Mouse (Mus musculus) WW6 (cell line): ENCODE results near the gene Fkbp4.

ENCODE experiments used
- DNase-seq: peaks from one replicate; pipeline ENCODE4 v3.0.0-alpha.2; 2013; ENCODE audit warnings: low read depth, low spot score

The Fkbp4 gene

GRCm38 (mm10) chr6:128437288-128437687, 1.2 kb downstream of the Fkbp4 start:
- DNase-seq: no peak

GRCm38 (mm10) chr6:128436356-128437005, 2.0 kb downstream of the Fkbp4 start:
- no peak for DNase-seq

GRCm38 (mm10) chr6:128435474-128435873, 3.0 kb downstream of the Fkbp4 start:
- no peak for DNase-seq

GRCm38 (mm10) chr6:128433566-128433965, 4.9 kb downstream of the Fkbp4 start:
- no peak for DNase-seq

DNA sequence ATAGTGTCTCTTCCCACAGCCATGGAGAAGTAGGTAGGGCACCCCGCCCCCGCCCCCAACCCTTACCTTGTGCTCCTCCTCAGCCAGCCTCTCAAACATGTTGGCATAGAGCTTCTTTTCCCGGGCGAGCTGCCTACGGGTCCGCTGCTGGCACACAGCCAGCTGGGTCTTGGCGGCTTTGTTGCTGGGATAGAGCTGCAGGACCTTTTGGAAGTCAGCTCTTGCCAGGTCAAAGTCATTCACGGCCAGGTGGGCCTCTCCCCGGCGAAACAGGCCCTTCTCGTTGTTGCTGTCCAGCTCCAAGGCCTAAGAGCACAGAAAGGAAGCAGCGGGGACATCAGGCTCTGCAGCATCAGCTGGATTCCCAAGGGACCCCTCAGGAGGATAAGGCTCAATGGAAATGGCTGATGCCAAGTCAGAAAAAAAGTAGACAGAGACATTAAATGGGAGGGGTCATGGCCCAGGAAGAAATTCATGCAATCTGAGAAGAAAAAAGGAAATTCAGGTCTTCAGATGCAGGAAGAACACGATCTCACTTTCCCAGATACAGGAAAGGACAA, 6.0 kb downstream of the Fkbp4 start:
- no peak for DNase-seq

DNA sequence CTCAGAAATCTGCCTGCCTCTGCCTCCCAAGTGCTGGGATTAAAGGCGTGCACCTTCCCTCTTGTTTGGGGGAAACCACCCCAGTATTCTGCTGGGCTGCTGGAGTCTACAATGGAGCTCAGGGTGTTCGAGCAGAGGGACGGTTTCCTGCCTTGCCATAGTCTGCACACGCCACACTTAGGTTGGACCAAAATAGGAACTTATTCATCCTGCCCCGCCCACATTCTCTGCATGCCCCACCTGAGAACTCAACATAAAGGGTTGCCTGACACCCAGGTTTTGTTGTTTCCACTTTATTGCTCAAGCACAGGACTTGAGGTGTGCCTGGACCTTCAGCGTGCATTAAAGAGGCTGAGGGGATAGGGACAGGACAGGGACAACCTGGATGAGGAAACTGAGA, 8.7 kb downstream of the Fkbp4 start:
- DNase-seq: no peak

DNA sequence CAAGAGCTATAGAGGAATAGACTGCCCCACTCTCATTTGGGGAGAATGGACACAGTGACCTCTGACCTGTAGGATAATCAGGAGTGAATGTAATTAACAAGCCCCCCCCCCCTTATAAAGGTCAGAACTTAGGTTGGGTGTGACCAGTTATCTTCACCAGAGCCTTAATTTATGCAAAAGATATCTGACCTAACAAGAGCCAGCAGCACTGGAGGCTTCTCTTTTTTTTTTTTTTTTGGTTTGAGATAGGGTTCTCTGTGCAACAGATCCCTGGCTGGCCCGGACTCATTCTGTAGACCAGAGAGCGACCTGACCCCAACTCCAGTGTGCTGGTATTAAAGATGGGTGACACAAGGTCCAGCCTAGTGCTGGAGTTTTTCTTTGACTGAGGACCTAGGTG, 9.2 kb downstream of the Fkbp4 start:
- DNase-seq: no peak

- DNase-seq: no peak
Observed at GRCm38 (mm10) chr6:128427571-128427970, 10.9 kb downstream of the Fkbp4 start.

- no peak for DNase-seq
Observed at GRCm38 (mm10) chr6:128425046-128425445, 13.4 kb downstream of the Fkbp4 start.

GRCm38 (mm10) chr6:128424269-128425019, 14.0 kb downstream of the Fkbp4 start, which contains the start of gene Itfg2:
Gene Itfg2, minus strand, starts transcription at chr6:128424931.
- peak; percentile 97 for DNase-seq

GRCm38 (mm10) chr6:128423496-128424268, 14.8 kb downstream of the Fkbp4 start:
- no peak for DNase-seq

DNA sequence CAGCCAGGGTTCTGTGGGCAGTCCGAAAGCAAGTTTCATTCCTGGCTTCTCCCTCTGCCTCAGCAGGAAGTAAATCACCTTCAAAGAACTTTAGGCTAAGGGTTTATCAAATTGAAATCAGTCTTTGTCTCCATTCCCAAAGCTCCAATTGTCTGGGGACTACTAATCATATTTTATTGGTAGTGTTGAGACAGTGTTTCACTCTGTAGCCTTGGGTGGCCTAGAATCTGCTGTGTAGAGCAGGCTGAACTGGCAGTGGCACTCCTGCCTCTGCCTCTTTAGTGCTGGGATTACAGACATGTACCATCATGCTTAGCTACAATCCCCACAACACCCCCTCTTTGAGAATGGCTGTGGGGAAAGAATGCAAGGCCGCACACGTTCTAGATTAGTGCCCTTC, 17.0 kb downstream of the Fkbp4 start:
- no peak for DNase-seq

DNA sequence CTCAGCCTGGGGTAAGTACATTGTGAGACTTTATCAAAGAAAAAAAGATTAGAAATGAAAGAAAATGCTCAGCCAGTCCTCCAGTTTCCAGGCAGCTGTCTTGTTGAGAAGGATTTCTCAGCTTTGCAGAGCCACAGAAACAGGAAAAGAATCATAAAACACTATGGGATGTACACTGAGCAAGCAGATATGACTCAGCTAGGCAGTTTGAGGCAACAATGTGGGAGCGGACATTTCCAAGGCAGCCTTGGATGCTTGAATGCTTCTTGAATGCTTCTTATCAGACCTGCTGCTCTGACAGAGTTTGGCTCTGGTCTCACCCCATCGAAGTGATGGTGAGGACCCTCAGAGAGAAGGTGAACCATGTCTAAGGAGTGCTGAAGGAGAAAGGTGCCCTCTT, 17.4 kb downstream of the Fkbp4 start:
- DNase-seq: no peak

GRCm38 (mm10) chr6:128418076-128418475, 20.4 kb downstream of the Fkbp4 start:
- no peak for DNase-seq

- no peak for DNase-seq
Observed at GRCm38 (mm10) chr6:128416169-128416568, 22.3 kb downstream of the Fkbp4 start.

GRCm38 (mm10) chr6:128411115-128411514, 27.4 kb downstream of the Fkbp4 start:
- peak; percentile 61 for DNase-seq

DNA sequence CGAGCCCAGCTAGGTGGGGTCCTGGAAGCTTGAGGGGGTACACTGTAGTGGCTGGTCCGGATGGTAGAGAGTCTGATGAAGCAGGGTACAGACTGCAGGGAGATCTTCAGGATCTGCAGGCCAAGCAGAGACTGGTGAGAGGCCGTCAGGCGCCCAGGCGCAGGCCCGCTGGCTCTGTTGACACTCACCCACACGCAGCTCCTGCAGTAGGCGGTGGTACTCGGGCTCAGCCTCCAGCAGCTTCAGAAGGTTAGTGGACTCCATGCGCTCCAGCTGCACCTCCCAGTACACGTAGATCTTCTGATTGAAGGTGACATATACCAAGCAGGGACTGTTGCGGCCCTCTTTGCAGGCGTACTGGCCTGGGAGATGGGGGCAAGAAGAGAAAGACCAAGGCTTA, 28.2 kb downstream of the Fkbp4 start:
- no peak for DNase-seq

GRCm38 (mm10) chr6:128408544-128409125, 29.8 kb downstream of the Fkbp4 start:
- no peak for DNase-seq

- no peak for DNase-seq
Observed at GRCm38 (mm10) chr6:128404708-128405107, 33.8 kb downstream of the Fkbp4 start.

DNA sequence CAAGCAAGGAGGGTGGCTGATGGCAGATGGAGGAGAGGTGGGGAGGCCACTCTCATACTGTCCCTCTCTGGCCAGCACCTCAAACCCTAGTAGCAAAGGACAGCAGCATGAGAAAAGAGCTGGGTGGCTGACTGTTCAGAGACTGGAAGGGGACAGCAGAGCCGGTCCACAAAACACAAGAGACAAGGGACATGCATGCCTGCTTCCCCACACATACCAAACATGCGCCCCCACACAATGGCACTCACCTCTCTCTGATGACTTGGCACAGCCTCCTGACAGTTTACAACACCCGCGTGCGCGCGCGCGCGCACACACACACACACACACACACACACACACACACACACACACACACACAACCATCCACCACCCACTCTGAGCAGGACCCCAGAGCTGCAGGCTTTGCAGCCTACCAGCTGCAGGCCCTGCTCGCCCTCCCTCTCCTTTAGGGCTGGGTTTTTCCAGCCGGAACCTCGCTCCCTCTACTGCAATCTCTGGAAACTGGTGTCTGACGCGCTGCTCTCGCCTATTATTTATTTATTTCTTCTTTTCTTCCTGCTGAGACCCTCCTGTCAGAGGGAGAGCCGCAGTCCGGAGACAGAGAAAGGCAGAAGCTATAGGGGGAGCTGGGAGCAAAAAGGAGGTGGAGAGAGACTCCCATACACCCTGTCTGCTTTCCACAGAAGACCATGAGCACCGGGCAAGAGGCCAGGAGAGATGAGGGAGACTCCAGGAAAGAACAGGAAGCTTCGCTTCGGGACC, 38.9 kb downstream of the Fkbp4 start:
- no peak for DNase-seq

GRCm38 (mm10) chr6:128398996-128399395, 39.5 kb downstream of the Fkbp4 start, which contains the start of gene Nrip2:
Gene Nrip2, plus strand, starts transcription at chr6:128399296.
- no peak for DNase-seq
